Mouse (Mus musculus) forebrain, embryonic 14.5 days (tissue): ENCODE results near the gene Sh3bgrl3. TPM values are rescaled to one million over a fixed set of nuclear protein-coding genes. Genes with fewer than 3 reads are reported as not detected.
"Not testable (repeated sequence)": the region's sequence is repeated elsewhere in the genome, so short reads cannot be mapped to it uniquely, and the experiment has no call there.

ENCODE experiments used
- ATAC-seq: fragments of 200-750 bp; cut with Nextera tagmentation; 2 replicates; pipeline ENCODE4 v1.8.0; 2017; ENCODE audit warnings: mild to moderate bottlenecking, moderate library complexity
- DNase-seq: peaks from one replicate; pipeline ENCODE4 v3.0.0-alpha.2; 2015; ENCODE audit warnings: low spot score
- H3K27ac ChIP-seq: fragments of 300-500 bp; sonication (generic); 2 replicates; pipeline ENCODE4 v1.5.1; 2014; ENCODE audit warnings: low read depth, mild to moderate bottlenecking, control low read depth, low read length, moderate library complexity
- H3K27me3 ChIP-seq: fragments of 300-500 bp; sonication (generic); replicated peaks from 2 replicates; pipeline ENCODE4 v1.6.1; 2014; ENCODE audit warnings: low read length, control low read depth, mixed read lengths; ENCODE audit not compliant: control insufficient read depth, insufficient read depth
- H3K36me3 ChIP-seq: fragments of 300-500 bp; sonication (generic); 2 replicates; pipeline ENCODE4 v1.6.1; 2014; ENCODE audit warnings: low read length, control low read depth; ENCODE audit not compliant: control insufficient read depth, insufficient read depth
- H3K4me1 ChIP-seq: fragments of 300-500 bp; sonication (generic); 2 replicates; pipeline ENCODE4 v1.6.1; 2014; ENCODE audit warnings: antibody characterized with exemption, low read length, control low read depth; ENCODE audit not compliant: control insufficient read depth, insufficient read depth
- H3K4me2 ChIP-seq: fragments of 300-500 bp; sonication (generic); 2 replicates; pipeline ENCODE4 v1.6.1; 2014; ENCODE audit warnings: mild to moderate bottlenecking, control low read depth, low read length
- H3K4me3 ChIP-seq: fragments of 300-500 bp; sonication (generic); 2 replicates; pipeline ENCODE4 v1.5.1; 2014; ENCODE audit warnings: low read depth, low read length, control low read depth
- H3K9ac ChIP-seq: fragments of 300-500 bp; sonication (generic); 2 replicates; pipeline ENCODE4 v1.6.1; 2014; ENCODE audit warnings: mild to moderate bottlenecking, low read length, control low read depth, moderate library complexity
- H3K9me3 ChIP-seq: fragments of 300-500 bp; sonication (generic); replicated peaks from 2 replicates; pipeline ENCODE4 v1.6.1; 2016; ENCODE audit warnings: low read length, control low read depth, mixed read lengths; ENCODE audit not compliant: control insufficient read depth
- WGBS: fragments of 180-500 bp; shearing (Covaris S2); extraction: QIAGEN DNeasy Blood & Tissue Kit; methylation state at CpG from one replicate; pipeline ENCODE4 v1.1.7; 2014; 5-methylcytosine and 5-hydroxymethylcytosine counted together
- polyA plus RNA-seq: library from polyadenylated mRNA; unstranded; fragments of >200 nt; fragmentation: Nextera tagmentation; extraction: Ambion mirVana; gene quantifications from 2 replicates; pipeline ENCODE4 v1.2.1, GENCODE M21; 2014

Gene Sh3bgrl3
- polyA plus RNA-seq, 1 experiment from 2014 or later: 372 TPM

DNA sequence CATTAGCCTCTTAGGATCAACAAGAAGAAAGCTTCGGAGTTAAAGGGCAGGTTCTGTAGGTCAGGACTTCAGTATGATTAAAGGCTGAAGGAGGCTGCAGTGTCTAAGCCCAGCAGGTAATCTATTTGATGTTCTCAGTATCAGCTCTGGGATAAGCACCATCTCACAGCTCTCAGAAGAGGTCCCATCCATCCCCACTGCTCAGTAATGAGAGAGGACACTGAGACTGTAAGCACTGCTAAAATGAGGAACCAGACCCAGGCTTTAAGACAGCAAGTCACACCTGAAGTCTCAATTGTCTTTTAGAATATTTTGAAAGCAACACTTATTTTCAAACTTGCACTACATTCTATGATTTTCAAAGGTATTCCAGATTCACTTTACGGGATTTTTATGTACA lies 29.0 kb upstream of the Sh3bgrl3 start:
- no peak overlapping the region for H3K4me2 ChIP-seq
- no peaks in the 10 kb centered on the region for H3K9me3 ChIP-seq
- DNase-seq (no peak), ATAC-seq (no peak)
- WGBS: 77% methylated on average over 2 of the region's 2 CpGs
- no peak overlapping the region for H3K27ac ChIP-seq
- no peaks in the 10 kb centered on the region for H3K27me3 ChIP-seq
- H3K9ac ChIP-seq: no peak overlapping the region
- H3K36me3 ChIP-seq: peaks cover 7% of the 10 kb centered on the region; the same call in 1 of the 2 replicates
- no peaks in the 10 kb centered on the region for H3K4me1 ChIP-seq
- no peak overlapping the region for H3K4me3 ChIP-seq

GRCm38 (mm10) chr4:134156744-134157143 lies 28.2 kb upstream of the Sh3bgrl3 start:
- H3K4me2 ChIP-seq: no peak overlapping the region
- no peak overlapping the region; the same call in 1 of the 2 replicates for H3K9ac ChIP-seq
- no peak overlapping the region for H3K27ac ChIP-seq
- H3K4me1 ChIP-seq: no peaks in the 10 kb centered on the region
- H3K27me3 ChIP-seq: no peaks in the 10 kb centered on the region
- H3K36me3 ChIP-seq: peaks cover 15% of the 10 kb centered on the region
- ATAC-seq: no peak
- DNase-seq: no peak
- no peak overlapping the region for H3K4me3 ChIP-seq
- H3K9me3 ChIP-seq: no peaks in the 10 kb centered on the region
- WGBS: 84% methylated on average over 8 of the region's 8 CpGs

GRCm38 (mm10) chr4:134155961-134156465 lies 27.4 kb upstream of the Sh3bgrl3 start:
- no peaks in the 10 kb centered on the region for H3K9me3 ChIP-seq
- ATAC-seq: no peak
- H3K27ac ChIP-seq: no peak overlapping the region
- DNase-seq: no peak
- H3K4me3 ChIP-seq: no peak overlapping the region
- no peak overlapping the region for H3K4me2 ChIP-seq
- no peak overlapping the region for H3K9ac ChIP-seq
- H3K4me1 ChIP-seq: no peaks in the 10 kb centered on the region
- peaks cover 22% of the 10 kb centered on the region for H3K36me3 ChIP-seq
- 93% methylated on average over 10 of the region's 10 CpGs for WGBS
- H3K27me3 ChIP-seq: no peaks in the 10 kb centered on the region

- H3K9me3 ChIP-seq: no peaks in the 10 kb centered on the region
- DNase-seq (no peak), ATAC-seq (no peak)
- no peak overlapping the region for H3K9ac ChIP-seq
- H3K36me3 ChIP-seq: peaks cover 25% of the 10 kb centered on the region
- no peaks in the 10 kb centered on the region for H3K4me1 ChIP-seq
- 93% methylated on average over 6 of the region's 6 CpGs for WGBS
- H3K4me2 ChIP-seq: no peak overlapping the region
- no peak overlapping the region for H3K4me3 ChIP-seq
- H3K27ac ChIP-seq: no peak overlapping the region
- no peaks in the 10 kb centered on the region for H3K27me3 ChIP-seq
Observed at GRCm38 (mm10) chr4:134155531-134155930, 26.9 kb upstream of the Sh3bgrl3 start.

DNA sequence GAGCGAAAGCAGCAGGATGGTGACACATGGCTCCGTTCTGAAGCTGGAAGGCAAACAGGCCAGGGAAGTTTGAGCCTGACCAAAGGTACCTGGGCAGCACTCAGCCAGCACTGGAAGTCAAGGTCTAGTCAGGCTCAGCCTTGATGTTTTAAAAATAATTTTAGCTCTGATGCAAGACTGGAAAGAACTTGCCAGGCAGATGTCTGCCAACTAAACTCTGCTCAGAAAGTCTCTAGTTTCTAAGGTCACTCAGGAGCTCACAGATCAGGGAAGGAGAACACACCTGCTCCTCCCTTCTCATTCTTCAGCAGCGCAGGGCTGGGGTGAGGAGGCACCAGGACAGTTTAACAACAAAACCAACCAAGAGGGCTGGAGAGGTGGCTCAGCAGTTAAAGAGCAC lies 25.8 kb upstream of the Sh3bgrl3 start:
- H3K27ac ChIP-seq: no peak overlapping the region
- no peaks in the 10 kb centered on the region for H3K9me3 ChIP-seq
- no peak overlapping the region for H3K4me3 ChIP-seq
- 92% methylated on average over 3 of the region's 3 CpGs for WGBS
- ATAC-seq (no peak), DNase-seq (no peak)
- no peaks in the 10 kb centered on the region for H3K4me1 ChIP-seq
- no peaks in the 10 kb centered on the region for H3K27me3 ChIP-seq
- H3K4me2 ChIP-seq: no peak overlapping the region
- no peak overlapping the region for H3K9ac ChIP-seq
- peaks cover 26% of the 10 kb centered on the region for H3K36me3 ChIP-seq

DNA sequence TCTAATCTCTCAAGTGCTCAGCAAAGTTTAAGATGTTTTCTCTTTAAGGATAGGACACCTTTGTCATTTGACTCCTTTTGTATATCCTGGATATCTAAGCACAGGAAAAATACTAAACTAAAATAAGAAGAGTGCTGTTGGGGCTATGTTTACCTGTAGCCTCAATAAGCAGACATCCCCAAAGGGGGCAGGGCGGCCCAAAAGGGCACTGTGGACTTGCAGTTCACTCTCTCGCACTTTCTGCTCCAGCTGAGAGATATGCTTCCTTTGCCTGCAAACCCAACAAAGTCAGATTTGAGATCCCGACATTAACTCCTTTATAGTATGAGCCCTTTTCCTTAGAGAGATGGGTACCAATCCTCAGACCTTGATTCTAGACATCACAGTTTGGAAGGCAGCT lies 25.1 kb upstream of the Sh3bgrl3 start:
- no peak overlapping the region for H3K4me3 ChIP-seq
- no peak for DNase-seq
- no peak overlapping the region for H3K4me2 ChIP-seq
- no peak overlapping the region for H3K27ac ChIP-seq
- 95% methylated on average over 3 of the region's 3 CpGs for WGBS
- no peaks in the 10 kb centered on the region for H3K27me3 ChIP-seq
- no peaks in the 10 kb centered on the region for H3K9me3 ChIP-seq
- no peak overlapping the region for H3K9ac ChIP-seq
- no peaks in the 10 kb centered on the region for H3K4me1 ChIP-seq
- H3K36me3 ChIP-seq: peaks cover 30% of the 10 kb centered on the region
- no peak for ATAC-seq

DNA sequence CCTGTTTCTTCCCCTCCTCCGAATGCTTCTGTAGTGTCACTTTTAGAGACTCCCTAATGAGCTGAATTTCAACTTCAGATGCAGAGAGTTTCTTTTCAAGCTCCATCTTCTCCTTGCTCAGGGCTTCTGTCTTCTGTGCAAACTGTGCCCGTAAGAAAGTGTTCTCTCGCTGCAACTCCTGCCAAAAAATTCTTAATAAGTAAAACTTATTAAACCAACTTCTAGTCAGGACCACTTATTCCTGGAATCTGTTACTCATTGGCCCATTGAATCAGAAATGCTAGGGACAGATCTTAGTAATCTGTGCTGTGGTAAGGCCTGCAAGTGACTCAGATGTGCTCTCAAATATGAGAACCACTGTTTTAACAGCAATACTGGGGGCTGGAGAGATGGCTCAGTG lies 23.5 kb upstream of the Sh3bgrl3 start:
- Histone ChIP-seq H3K27ac (no peak overlapping the region), H3K9ac (no peak overlapping the region), H3K27me3 (no peaks in the 10 kb centered on the region), H3K4me2 (no peak overlapping the region), H3K36me3 (peaks cover 36% of the 10 kb centered on the region), H3K9me3 (no peaks in the 10 kb centered on the region), H3K4me3 (no peak overlapping the region), H3K4me1 (no peaks in the 10 kb centered on the region)
- no peak for ATAC-seq
- WGBS: 91% methylated on average over 3 of the region's 3 CpGs
- DNase-seq: no peak

DNA sequence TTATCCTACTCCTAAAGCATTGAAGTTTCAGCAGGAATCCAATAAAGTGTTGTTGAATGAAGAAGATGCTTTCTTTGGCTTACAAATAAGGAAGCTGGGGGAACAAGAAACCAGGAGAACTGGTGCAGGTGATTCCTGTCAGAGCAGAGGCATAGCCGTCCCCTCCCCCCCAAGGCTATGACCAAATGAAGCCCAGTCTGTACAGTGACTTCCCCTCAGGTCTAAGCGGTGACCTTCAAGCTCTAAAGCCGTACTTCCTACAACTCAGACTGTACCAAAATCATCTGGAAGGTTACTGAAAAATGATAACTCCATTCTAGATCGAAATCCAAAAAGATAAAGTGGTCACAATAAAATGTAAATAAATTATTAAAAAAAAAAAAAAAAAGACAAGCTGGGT lies 20.8 kb upstream of the Sh3bgrl3 start:
- DNase-seq (no peak), ATAC-seq (no peak)
- Histone ChIP-seq H3K9me3 (no peaks in the 10 kb centered on the region), H3K27me3 (no peaks in the 10 kb centered on the region), H3K27ac (no peak overlapping the region), H3K36me3 (peaks cover 34% of the 10 kb centered on the region), H3K4me3 (no peak overlapping the region), H3K9ac (no peak overlapping the region), H3K4me1 (no peaks in the 10 kb centered on the region), H3K4me2 (no peak overlapping the region)
- 90% methylated on average over 4 of the region's 4 CpGs for WGBS

DNA sequence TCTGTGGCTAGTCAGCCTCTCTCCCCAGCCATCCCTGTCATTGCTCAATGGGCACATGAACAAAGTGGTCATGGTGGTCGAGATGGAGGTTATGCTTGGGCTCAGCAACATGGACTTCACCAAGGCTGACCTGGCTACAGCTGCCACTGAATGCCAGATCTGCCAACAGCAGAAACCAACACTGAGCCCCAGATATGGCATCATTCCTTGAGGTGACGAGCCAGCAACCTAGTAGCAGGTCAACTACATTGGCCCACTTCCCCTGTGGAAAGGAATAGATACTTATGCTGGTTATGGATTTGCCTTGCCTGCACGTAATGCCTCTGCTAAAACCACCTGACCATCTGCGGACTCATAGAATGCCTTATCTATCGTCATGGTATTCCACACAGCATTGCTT lies 15.7 kb upstream of the Sh3bgrl3 start:
- ATAC-seq, H3K4me2 ChIP-seq, H3K4me3 ChIP-seq, DNase-seq, H3K4me1 ChIP-seq, H3K9ac ChIP-seq, H3K27me3 ChIP-seq, H3K27ac ChIP-seq, H3K9me3 ChIP-seq: not testable (repeated sequence)
- WGBS: 97% methylated on average over 5 of the region's 5 CpGs
- H3K36me3 ChIP-seq: peaks cover 20% of the 10 kb centered on the region
